Mouse (Mus musculus) embryo, embryonic 11.5 days (tissue): ENCODE measurements at regions not wholly inside any gene's neighbourhood (a gene's known extent, or its start where the extent isn't known, plus 50 kb on each side); places are given as distances from the start of the nearest gene placed in this dataset.

Experiments used
- DNase-seq: peaks from one replicate; pipeline ENCODE4 v3.0.0-alpha.2; 2012; ENCODE audit warnings: low read depth, low spot score

GRCm38 (mm10) chr12:25615377-25615776, 518.4 kb upstream of the Id2 start:
- no peak for DNase-seq

- DNase-seq, result no peak
These were observed 516.5 kb upstream of the Id2 start for GRCm38 (mm10) chr12:25613473-25613872.

GRCm38 (mm10) chr12:25609045-25609444, 512.1 kb upstream of the Id2 start:
- no peak for DNase-seq

- DNase-seq, result no peak
These were observed 508.5 kb upstream of the Id2 start for GRCm38 (mm10) chr12:25605396-25605795.

- no peak for DNase-seq
These were observed 493.3 kb upstream of the Id2 start for GRCm38 (mm10) chr12:25590262-25590661.

GRCm38 (mm10) chr12:25585746-25586145, 488.8 kb upstream of the Id2 start:
- DNase-seq, result no peak

- no peak for DNase-seq
These were observed 482.5 kb upstream of the Id2 start for GRCm38 (mm10) chr12:25579407-25579806.

GRCm38 (mm10) chr12:25565131-25565530, 468.2 kb upstream of the Id2 start:
- no peak for DNase-seq

- DNase-seq, result no peak
These were observed 462.7 kb upstream of the Id2 start for GRCm38 (mm10) chr12:25559601-25560000.

- DNase-seq, result no peak
These were observed 456.7 kb upstream of the Id2 start for GRCm38 (mm10) chr12:25553656-25554055.

GRCm38 (mm10) chr12:25549735-25550134, 452.8 kb upstream of the Id2 start:
- no peak for DNase-seq

GRCm38 (mm10) chr12:25544253-25544652, 447.3 kb upstream of the Id2 start:
- no peak for DNase-seq

- peak; percentile 13 for DNase-seq
These were observed 437.6 kb upstream of the Id2 start for GRCm38 (mm10) chr12:25534620-25534950.

- peak; percentile 62 for DNase-seq
These were observed 437.0 kb upstream of the Id2 start for GRCm38 (mm10) chr12:25533709-25534619.

GRCm38 (mm10) chr12:25530483-25530882, 433.5 kb upstream of the Id2 start:
- DNase-seq, result no peak

GRCm38 (mm10) chr12:25529537-25529936, 432.6 kb upstream of the Id2 start:
- DNase-seq, result no peak

GRCm38 (mm10) chr12:25526639-25527038, 429.7 kb upstream of the Id2 start:
- no peak for DNase-seq

- no peak for DNase-seq
These were observed 419.8 kb upstream of the Id2 start for GRCm38 (mm10) chr12:25516738-25517137.

GRCm38 (mm10) chr12:25513679-25514078, 416.7 kb upstream of the Id2 start:
- no peak for DNase-seq

- DNase-seq, result no peak
These were observed 412.7 kb upstream of the Id2 start for GRCm38 (mm10) chr12:25509666-25510065.

- DNase-seq, result no peak
These were observed 396.3 kb upstream of the Id2 start for GRCm38 (mm10) chr12:25493233-25493632.

- DNase-seq, result no peak
These were observed 395.7 kb upstream of the Id2 start for GRCm38 (mm10) chr12:25492483-25493190.

GRCm38 (mm10) chr12:25475180-25475758, 378.3 kb upstream of the Id2 start:
- DNase-seq, result peak; percentile 61
